Mouse (Mus musculus) ES-E14 (cell line): ENCODE data around the gene Usp10. TPM values are rescaled to one million over a fixed set of nuclear protein-coding genes. Genes with fewer than 3 reads are reported as not detected.

Experiments used
- DNase-seq: peaks from one replicate; pipeline ENCODE4 v3.0.0-alpha.2; 2013; ENCODE audit warnings: low read depth, low spot score
- H3K27ac ChIP-seq: 2 replicates; pipeline ENCODE4 v1.5.1; 2012; ENCODE audit warnings: low read depth, mild to moderate bottlenecking, low read length, moderate library complexity, mixed read lengths; ENCODE audit not compliant: poor library complexity, insufficient read depth, severe bottlenecking
- H3K36me3 ChIP-seq: 2 replicates; pipeline ENCODE4 v1.6.1; 2012; ENCODE audit warnings: mild to moderate bottlenecking, low read length, moderate library complexity, mixed read lengths; ENCODE audit not compliant: control insufficient read depth, poor library complexity, insufficient read depth, severe bottlenecking
- H3K4me1 ChIP-seq, 2 experiments: fragments of 150-350 bp in 1 of 2; sonication (generic) in 1 of 2; 2 replicates each; pipeline ENCODE4 v1.6.1; 2012; ENCODE audit warnings: low read length in 2 of 2, mild to moderate bottlenecking in 1 of 2, mixed read lengths in 1 of 2; ENCODE audit not compliant: control insufficient read depth in 2 of 2, insufficient read depth in 2 of 2, poor library complexity in 1 of 2
- H3K4me3 ChIP-seq, 2 experiments: fragments of 150-350 bp in 1 of 2; sonication (generic) in 1 of 2; 2 replicates each; pipeline ENCODE4 v1.5.1; 2012; ENCODE audit warnings: low read length in 2 of 2, low read depth in 1 of 2, mild to moderate bottlenecking in 1 of 2, mixed read lengths in 1 of 2; ENCODE audit not compliant: insufficient read depth in 1 of 2, poor library complexity in 1 of 2, severe bottlenecking in 1 of 2
- H3K9ac ChIP-seq: 2 replicates; pipeline ENCODE4 v1.6.1; 2012; ENCODE audit warnings: low read depth, mild to moderate bottlenecking, low read length, mixed read lengths; ENCODE audit not compliant: poor library complexity, insufficient read depth, severe bottlenecking
- H3K9me3 ChIP-seq: fragments of 150-350 bp; sonication (generic); 2 replicates; pipeline ENCODE4 v1.6.1; 2012; ENCODE audit warnings: low read depth, mild to moderate bottlenecking, low read length; ENCODE audit not compliant: control insufficient read depth, insufficient read depth
- CHD2 ChIP-seq: IDR thresholded peaks from 2 replicates; pipeline ENCODE4 v1.6.1; 2014; ENCODE audit warnings: mild to moderate bottlenecking, low read depth, low read length, inconsistent platforms
- HCFC1 ChIP-seq: IDR thresholded peaks from 2 replicates; pipeline ENCODE4 v1.6.1; 2012; ENCODE audit warnings: low read length, inconsistent platforms, borderline replicate concordance; ENCODE audit not compliant: insufficient read depth
- MAFK ChIP-seq: IDR thresholded peaks from 2 replicates; pipeline ENCODE4 v1.6.1; 2014; ENCODE audit warnings: mild to moderate bottlenecking, low read depth, low read length, inconsistent platforms; ENCODE audit not compliant: insufficient read depth
- ZC3H11A ChIP-seq: IDR thresholded peaks from 2 replicates; pipeline ENCODE4 v1.6.1; 2012; ENCODE audit warnings: low read depth, mild to moderate bottlenecking, inconsistent platforms, low read length, borderline replicate concordance
- ZNF384 ChIP-seq: IDR thresholded peaks from 2 replicates; pipeline ENCODE4 v1.6.1; 2012; ENCODE audit warnings: low read depth, low read length, inconsistent platforms
- in situ Hi-C, 2 experiments: fragments of 600-800 bp; cut with MboI; formaldehyde crosslinking; loops; one replicate each; pipeline ENCODE4 v1.15.1; 2025; ENCODE audit warnings: low sequenced_read_pairs in 2 of 2, inconsistent platforms in 1 of 2; ENCODE audit not compliant: unreplicated experiment in 2 of 2
- total RNA-seq: library from RNA; depleted of rRNA; stranded (reverse); fragments of 300-350 nt; gene quantifications from 2 replicates; pipeline ENCODE4 v1.2.3, GENCODE M21; 2012

Usp10 gene
- total RNA-seq, 1 experiment, result 201 TPM

- Histone ChIP-seq H3K36me3 (no peaks in the 10 kb centered on the region), H3K4me1 (0 out of 4 replicates have a peak, but pooled peaks cover 0 to 2% of the 10 kb centered on the region in 2 experiments), H3K4me3 (no peak overlapping the region), H3K9me3 (no peaks in the 10 kb centered on the region), H3K27ac (no peak overlapping the region), H3K9ac (no peak overlapping the region)
- no peak for TF ChIP-seq HCFC1
- no peak for TF ChIP-seq CHD2
- no peak for TF ChIP-seq ZC3H11A
- TF ChIP-seq ZNF384, result no peak
- in situ Hi-C loops, result no loop called here
- no peak for DNase-seq
These were observed 87.1 kb downstream of the Usp10 start for GRCm38 (mm10) chr8:119997266-119997665.

DNA sequence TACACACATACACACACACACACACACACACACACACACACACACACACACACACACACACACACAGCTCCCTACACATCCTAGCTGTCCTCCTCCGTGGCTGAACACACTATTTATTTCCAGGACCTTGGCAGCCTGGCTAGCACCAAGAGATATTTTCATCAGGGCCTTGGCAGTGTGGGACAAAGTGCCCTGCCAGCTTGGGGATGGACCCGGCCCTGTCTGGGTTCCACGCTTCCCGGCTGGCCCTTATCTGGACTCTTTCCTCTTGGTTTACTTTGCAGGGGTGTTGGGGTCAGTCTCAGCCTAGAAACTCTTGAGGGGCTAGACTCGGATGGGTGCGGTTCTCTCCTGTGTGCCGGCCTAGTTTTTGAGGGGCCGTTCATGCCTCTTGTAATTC is 90.3 kb downstream of the Usp10 start:
- in situ Hi-C loops, result no loop called here
- no peak overlapping the region for H3K4me3 ChIP-seq
- no peaks in the 10 kb centered on the region for H3K9me3 ChIP-seq
- TF ChIP-seq CHD2, result no peak
- TF ChIP-seq ZNF384, result no peak
- no peak for TF ChIP-seq HCFC1
- TF ChIP-seq ZC3H11A, result no peak
- TF ChIP-seq MAFK, result no peak
- H3K9ac ChIP-seq, result no peak overlapping the region
- H3K4me1 ChIP-seq, result no peaks in the 10 kb centered on the region
- no peak for DNase-seq
- H3K36me3 ChIP-seq, result no peaks in the 10 kb centered on the region
- H3K27ac ChIP-seq, result no peak overlapping the region

GRCm38 (mm10) chr8:120001712-120002111 is 91.6 kb downstream of the Usp10 start:
- Histone ChIP-seq H3K27ac (no peak overlapping the region), H3K4me3 (no peak overlapping the region), H3K4me1 (no peaks in the 10 kb centered on the region), H3K9ac (no peak overlapping the region), H3K9me3 (no peaks in the 10 kb centered on the region), H3K36me3 (no peaks in the 10 kb centered on the region)
- TF ChIP-seq ZC3H11A, result no peak
- TF ChIP-seq CHD2, result no peak
- no peak for DNase-seq
- in situ Hi-C loops, result no loop called here

DNA sequence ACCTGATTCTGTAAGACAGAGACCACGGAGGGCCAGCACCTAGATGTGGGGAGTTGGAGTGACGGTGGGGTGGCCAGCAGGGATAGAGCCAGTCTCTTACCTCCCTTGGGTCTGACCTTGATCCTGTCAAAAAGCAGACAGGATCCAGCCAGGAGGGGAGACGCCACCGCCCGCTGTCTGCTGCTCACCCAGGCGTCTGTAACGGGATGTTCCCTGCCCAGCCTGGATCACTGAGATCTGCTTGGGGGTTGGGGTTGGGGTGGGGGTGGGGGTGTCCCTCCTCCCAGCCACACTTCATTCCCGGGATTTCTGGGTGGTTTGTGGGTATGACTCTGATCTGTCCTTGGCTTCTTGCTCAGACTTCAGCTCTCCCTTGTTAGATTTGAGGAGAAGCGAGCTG is 92.2 kb downstream of the Usp10 start:
- in situ Hi-C loops, result no loop called here
- TF ChIP-seq MAFK (no peak), HCFC1 (no peak), CHD2 (no peak), ZC3H11A (no peak)
- Histone ChIP-seq H3K4me1 (no peaks in the 10 kb centered on the region), H3K4me3 (no peak overlapping the region), H3K36me3 (no peaks in the 10 kb centered on the region), H3K9ac (no peak overlapping the region), H3K27ac (no peak overlapping the region), H3K9me3 (no peaks in the 10 kb centered on the region)
- no peak for DNase-seq

GRCm38 (mm10) chr8:120004154-120004702 is 94.1 kb downstream of the Usp10 start:
- no peak for TF ChIP-seq HCFC1
- TF ChIP-seq CHD2, result no peak
- TF ChIP-seq ZNF384, result no peak
- no peak for TF ChIP-seq MAFK
- TF ChIP-seq ZC3H11A, result no peak
- Histone ChIP-seq H3K9me3 (no peaks in the 10 kb centered on the region), H3K9ac (no peak overlapping the region), H3K36me3 (no peaks in the 10 kb centered on the region), H3K27ac (no peak overlapping the region), H3K4me3 (no peak overlapping the region), H3K4me1 (no peaks in the 10 kb centered on the region)
- in situ Hi-C loops, result no loop called here
- DNase-seq, result no peak
